Comparison of ENCODE assay signal across 8 mouse cellular contexts in the genomic region with DNA sequence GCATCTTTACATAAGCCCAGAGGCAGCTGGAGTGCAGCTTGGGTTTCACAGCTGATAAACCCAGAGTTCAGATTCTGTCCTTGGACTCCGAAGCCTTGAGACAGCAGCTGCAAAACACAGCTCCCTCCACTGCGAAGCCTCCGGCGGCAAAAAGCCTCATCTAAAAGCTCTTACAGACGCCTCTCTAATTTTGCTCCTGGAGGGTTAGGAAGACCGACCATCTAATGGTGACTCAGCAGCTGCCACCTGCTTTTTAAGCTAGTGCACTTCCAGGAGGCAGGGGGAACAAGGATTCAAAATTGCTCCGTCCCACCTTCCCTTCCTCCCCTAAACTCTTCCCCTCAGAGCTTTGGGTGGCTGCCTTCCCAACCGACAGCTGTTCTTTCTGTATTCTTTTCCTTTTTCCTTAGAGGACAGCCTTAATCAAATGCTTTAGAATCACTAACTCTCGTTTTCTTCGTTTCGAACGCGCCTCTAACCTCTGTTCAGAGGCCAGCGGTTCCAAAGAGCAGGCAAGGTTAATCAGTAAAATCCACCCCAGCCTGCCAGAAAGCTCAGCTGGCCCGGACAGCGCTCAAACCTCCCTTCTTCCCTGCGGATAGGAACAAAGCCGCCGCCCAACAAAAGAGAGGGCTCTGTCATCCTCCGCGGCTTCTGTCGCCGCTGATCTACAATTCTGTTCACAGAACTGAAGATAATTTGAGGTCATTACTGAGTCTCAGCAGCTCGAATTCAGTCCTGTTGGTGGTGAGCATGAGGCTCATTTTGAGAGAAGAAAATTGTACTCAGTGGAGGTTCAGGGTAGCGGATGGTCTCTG. TPM values are rescaled to one million over a fixed set of nuclear protein-coding genes. Genes with fewer than 3 reads are reported as not detected.
DNase-seq lines count a peak whose midpoint lies in the region; ATAC-seq lines count a peak whose summit lies in the region.

No protein-coding gene starts in this region.

- H3K9me3 ChIP-seq in intestine, embryonic 15.5 days = no peaks in the 10 kb centered on the region
- H3K9me3 ChIP-seq in midbrain, embryonic 13.5 days = no peaks in the 10 kb centered on the region
- H3K9me3 ChIP-seq in stomach, embryonic 15.5 days = no peaks in the 10 kb centered on the region

- no peaks in the 10 kb centered on the region for H3K27me3 ChIP-seq in intestine, embryonic 15.5 days (replicated peaks)
- no peaks in the 10 kb centered on the region for H3K27me3 ChIP-seq in midbrain, embryonic 13.5 days
- no peaks in the 10 kb centered on the region for H3K27me3 ChIP-seq in stomach, embryonic 15.5 days (replicated peaks)

- peak overlapping the region; percentile 27; the same call in 1 of the 2 replicates for H3K27ac ChIP-seq in intestine, embryonic 15.5 days
- peak overlapping the region; percentile 94 for H3K27ac ChIP-seq in midbrain, embryonic 13.5 days
- H3K27ac ChIP-seq in stomach, embryonic 15.5 days = peak overlapping the region; percentile 70

- peak overlapping the region; percentile 22 for H3K4me3 ChIP-seq in intestine, embryonic 15.5 days (replicated peaks)
- peak overlapping the region; percentile 21 for H3K4me3 ChIP-seq in midbrain, embryonic 13.5 days (replicated peaks)
- H3K4me3 ChIP-seq in stomach, embryonic 15.5 days (replicated peaks) = peak overlapping the region; percentile 31

- no peaks in the 10 kb centered on the region for H3K36me3 ChIP-seq in intestine, embryonic 15.5 days
- no peaks in the 10 kb centered on the region for H3K36me3 ChIP-seq in midbrain, embryonic 13.5 days
- H3K36me3 ChIP-seq in stomach, embryonic 15.5 days = no peaks in the 10 kb centered on the region

- peak overlapping the region; percentile 61 for H3K4me2 ChIP-seq in intestine, embryonic 15.5 days (replicated peaks)
- H3K4me2 ChIP-seq in midbrain, embryonic 13.5 days (replicated peaks) = peak overlapping the region; percentile 47
- peak overlapping the region; percentile 63 for H3K4me2 ChIP-seq in stomach, embryonic 15.5 days

- intact Hi-C loops in left cerebral cortex, postnatal 25 days (cut with DNase I) = loop anchor here (2.0 kb wide), 2 partner anchors 26 to 52 kb away; no protein-coding TSS in a partner anchor

- ATAC-seq in intestine, embryonic 15.5 days = peak; percentile 90
- ATAC-seq in midbrain, embryonic 13.5 days = peak; percentile 87
- peak; percentile 57; the same call in 1 of the 2 replicates for ATAC-seq in stomach, embryonic 15.5 days (ENCODE audit: insufficient read depth, low FRiP score, low read depth)
- no peak for ATAC-seq in monocyte, adult 5-6 weeks (replicated peaks; ENCODE audit: insufficient number of reproducible peaks, low FRiP score, low TSS enrichment, poor library complexity, severe bottlenecking)

- peak overlapping the region; percentile 14; the same call in 1 of the 2 replicates for H3K9ac ChIP-seq in intestine, embryonic 15.5 days
- peak overlapping the region; percentile 29 for H3K9ac ChIP-seq in midbrain, embryonic 13.5 days (replicated peaks)
- H3K9ac ChIP-seq in stomach, embryonic 15.5 days = 0 out of 2 replicates have a peak overlapping the region, but pooled peaks have one; percentile 12

- 0 out of 2 replicates have a peak, but pooled peaks cover 8% of the 10 kb centered on the region for H3K4me1 ChIP-seq in intestine, embryonic 15.5 days (replicated peaks)
- H3K4me1 ChIP-seq in midbrain, embryonic 13.5 days (replicated peaks) = peaks cover 47% of the 10 kb centered on the region
- H3K4me1 ChIP-seq in stomach, embryonic 15.5 days = 0 out of 2 replicates have a peak, but pooled peaks cover 10% of the 10 kb centered on the region

- peak; percentile 69 for DNase-seq in adrenal gland, postnatal 14 days
- peak; percentile 45 to 58 for DNase-seq in cerebellum, postnatal 36 days
- DNase-seq in gastrocnemius, postnatal 25 days = peak; percentile 9
- peak; percentile 59 to 78 for DNase-seq in left cerebral cortex, postnatal 25 days (ENCODE audit: low spot score in 2 of 2)

- 7% methylated on average over 25 of the region's 25 CpGs for WGBS in intestine, embryonic 15.5 days
- 2% methylated on average over 25 of the region's 25 CpGs for WGBS in midbrain, embryonic 13.5 days
- 5% methylated on average over 25 of the region's 25 CpGs for WGBS in stomach, embryonic 15.5 days

RNA-seq across cellular contexts. Expression of a gene that starts 4.5 kb away (rescaled TPM):
- total RNA-seq in adrenal gland, postnatal 14 days (2021) = 1.8 and 54.1 TPM in 2 replicates
- total RNA-seq in gastrocnemius, postnatal 25 days (2021) = not detected
- polyA plus RNA-seq in intestine, embryonic 15.5 days (2015; fragmentation: Nextera tagmentation; extraction: Ambion mirVana) = 1.0 and 1.4 TPM in 2 replicates
- total RNA-seq in left cerebral cortex, postnatal 25 days (2021) = not detected
- 0.17 TPM in 1 of 2 replicates, not detected in the other for polyA plus RNA-seq in midbrain, embryonic 13.5 days (2015; fragmentation: Nextera tagmentation; extraction: Ambion mirVana)
- polyA plus RNA-seq in stomach, embryonic 15.5 days (2015; fragmentation: Nextera tagmentation; extraction: Ambion mirVana) = 2.1 and 3.4 TPM in 2 replicates
- not detected in 3 replicates for total RNA-seq in monocyte, adult 5-6 weeks (2017)

RNA-seq across cellular contexts. Expression of a gene that starts 44.7 kb away (rescaled TPM):
- total RNA-seq in adrenal gland, postnatal 14 days (2021) = 10.2 and 10.5 TPM in 2 replicates
- 1 to 10 TPM; 5.0 to 5.6 TPM for total RNA-seq in gastrocnemius, postnatal 25 days (2021)
- polyA plus RNA-seq in intestine, embryonic 15.5 days (2015; fragmentation: Nextera tagmentation; extraction: Ambion mirVana) = 30.6 and 31.1 TPM in 2 replicates
- total RNA-seq in left cerebral cortex, postnatal 25 days (2021) = 1 to 10 TPM; 8.1 to 9.6 TPM
- polyA plus RNA-seq in midbrain, embryonic 13.5 days (2015; fragmentation: Nextera tagmentation; extraction: Ambion mirVana) = 25.3 and 29.8 TPM in 2 replicates
- polyA plus RNA-seq in stomach, embryonic 15.5 days (2015; fragmentation: Nextera tagmentation; extraction: Ambion mirVana) = 22.1 and 22.5 TPM in 2 replicates
- 5.7 to 12.0 TPM (median 7.3 TPM) in 3 replicates for total RNA-seq in monocyte, adult 5-6 weeks (2017)

RNA-seq across cellular contexts. Expression of a gene that starts 44.8 kb away (rescaled TPM):
- 14.3 and 15.0 TPM in 2 replicates for total RNA-seq in adrenal gland, postnatal 14 days (2021)
- total RNA-seq in gastrocnemius, postnatal 25 days (2021) = 1 to 10 TPM; 6.3 to 7.4 TPM
- polyA plus RNA-seq in intestine, embryonic 15.5 days (2015; fragmentation: Nextera tagmentation; extraction: Ambion mirVana) = 18.2 and 20.4 TPM in 2 replicates
- total RNA-seq in left cerebral cortex, postnatal 25 days (2021) = 10 to 100 TPM; 16.0 to 16.2 TPM
- polyA plus RNA-seq in midbrain, embryonic 13.5 days (2015; fragmentation: Nextera tagmentation; extraction: Ambion mirVana) = 40.2 and 40.8 TPM in 2 replicates
- 19.7 and 20.3 TPM in 2 replicates for polyA plus RNA-seq in stomach, embryonic 15.5 days (2015; fragmentation: Nextera tagmentation; extraction: Ambion mirVana)
- total RNA-seq in monocyte, adult 5-6 weeks (2017) = 16.3 to 20.1 TPM (median 18.8 TPM) in 3 replicates

Comparison
In these comparisons a context has a peak if more than half of its experiments do, and no peak if none do; other contexts are left out.
1. DNase-seq: peak in every context shown above with its lines; median percentile 69 in adrenal gland, postnatal 14 days; 68 in left cerebral cortex, postnatal 25 days; 52 in cerebellum, postnatal 36 days; 9 in gastrocnemius, postnatal 25 days.
2. H3K27ac ChIP-seq: peak in every context shown above with its lines; median percentile 94 in midbrain, embryonic 13.5 days; 70 in stomach, embryonic 15.5 days; 27 in intestine, embryonic 15.5 days.